Mouse (Mus musculus) left cerebral cortex, adult 2 months (tissue): ENCODE results near the gene Ptprt. TPM values are rescaled to one million over a fixed set of nuclear protein-coding genes. Genes with fewer than 3 reads are reported as not detected.
A peak's percentile ranks its signal among the peaks of the same experiment; 100 is the strongest.

Source experiments
- DNase-seq, 2 experiments: peaks; one replicate each; pipeline ENCODE4 v3.0.0; 2021 to 2022; ENCODE audit warnings: low spot score in 2 of 2, mixed read lengths in 1 of 2; ENCODE audit errors: extremely low spot score in 1 of 2
- H3K27ac ChIP-seq: fragments of 200-600 bp; 2 replicates; pipeline ENCODE4 v1.8.1; 2022
- H3K4me3 ChIP-seq: fragments of 200-600 bp; 2 replicates; pipeline ENCODE4 v1.8.1; 2022
- CTCF ChIP-seq: fragments of 200-600 bp; IDR thresholded peaks from 2 replicates; pipeline ENCODE4 v1.8.1; 2022; ENCODE audit warnings: antibody characterized with exemption, mild to moderate bottlenecking, moderate library complexity
- intact Hi-C: fragments of 180-260 bp; cut with DNase I; formaldehyde crosslinking; loops from one replicate; pipeline ENCODE4 v1.15.1; 2025
- total RNA-seq, 2 experiments: library from RNA; stranded (reverse); gene quantifications; 2 replicates each; pipeline ENCODE4 v1.2.3; 2021

Gene Ptprt
- total RNA-seq, 2 experiments from 2014 or later, result 101 to 103 TPM

DNA sequence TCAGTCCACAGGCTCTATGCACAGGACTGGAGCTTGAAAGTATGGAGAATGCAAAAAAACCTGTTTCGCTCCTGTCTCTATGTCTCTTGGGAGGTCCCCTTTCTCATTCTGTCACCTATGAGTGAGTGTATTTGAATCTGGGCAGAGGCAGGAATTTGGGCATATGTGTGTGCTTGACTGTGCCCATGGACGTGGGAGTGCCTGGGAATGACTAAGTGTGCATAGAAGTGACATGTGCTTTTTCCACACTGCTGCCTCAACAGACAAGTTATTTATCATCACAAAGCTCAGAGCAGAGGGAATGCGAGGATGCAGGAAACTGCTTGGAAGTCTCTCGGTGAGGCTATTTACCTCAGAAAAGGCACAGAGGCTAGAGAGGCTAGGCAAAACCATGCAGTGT lies 387.1 kb downstream of the Ptprt start:
- intact Hi-C loops, result loop anchor here (10.0 kb wide), 1 partner anchor 469 kb away; no protein-coding TSS in a partner anchor
- peak; percentile 17 to 42 for DNase-seq
- no peak for TF ChIP-seq CTCF
- Histone ChIP-seq H3K27ac (0 out of 2 replicates have a peak overlapping the region, but pooled peaks have one; percentile 15), H3K4me3 (no peak overlapping the region)

DNA sequence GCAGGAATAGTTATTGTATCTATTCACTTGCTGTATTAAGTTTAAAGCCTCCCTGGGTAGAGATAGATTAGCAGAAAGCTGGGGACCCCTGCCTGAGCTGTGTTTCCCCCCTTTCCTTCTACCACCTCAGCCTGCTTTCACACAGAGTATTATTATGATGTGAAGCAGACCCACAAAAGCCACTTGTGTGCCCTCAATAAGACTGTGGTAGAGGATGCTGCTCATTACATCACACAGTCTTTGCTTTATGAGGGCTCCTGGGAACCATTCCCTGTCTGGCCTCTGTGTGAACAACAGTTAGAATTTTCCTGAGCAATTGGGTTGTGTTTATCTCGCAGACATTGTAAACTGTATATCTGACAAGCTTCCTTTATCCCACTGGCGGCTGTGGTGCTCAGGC lies 409.7 kb downstream of the Ptprt start:
- no peak overlapping the region for H3K4me3 ChIP-seq
- no peak overlapping the region for H3K27ac ChIP-seq
- TF ChIP-seq CTCF, result no peak
- intact Hi-C loops, result no loop called here
- no peak for DNase-seq

DNA sequence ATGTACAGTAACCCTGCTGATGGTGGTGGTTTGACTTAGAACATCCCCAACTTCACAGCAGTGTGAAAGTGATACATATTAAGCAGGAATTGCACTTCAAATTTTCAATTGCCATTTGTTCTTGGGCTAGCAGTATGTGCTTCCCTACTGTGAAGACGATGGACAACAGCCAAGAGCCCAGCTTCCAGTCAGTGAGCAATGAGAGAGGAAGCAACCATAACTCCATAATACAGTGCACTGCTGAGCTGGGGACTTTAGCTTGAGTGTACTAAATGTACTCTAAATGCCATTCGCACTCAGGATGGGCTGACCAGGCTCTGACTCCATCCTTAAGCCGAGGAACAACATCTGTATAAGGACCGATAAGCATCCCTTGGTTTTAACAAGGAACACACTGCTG lies 412.7 kb downstream of the Ptprt start:
- DNase-seq, result no peak

DNA sequence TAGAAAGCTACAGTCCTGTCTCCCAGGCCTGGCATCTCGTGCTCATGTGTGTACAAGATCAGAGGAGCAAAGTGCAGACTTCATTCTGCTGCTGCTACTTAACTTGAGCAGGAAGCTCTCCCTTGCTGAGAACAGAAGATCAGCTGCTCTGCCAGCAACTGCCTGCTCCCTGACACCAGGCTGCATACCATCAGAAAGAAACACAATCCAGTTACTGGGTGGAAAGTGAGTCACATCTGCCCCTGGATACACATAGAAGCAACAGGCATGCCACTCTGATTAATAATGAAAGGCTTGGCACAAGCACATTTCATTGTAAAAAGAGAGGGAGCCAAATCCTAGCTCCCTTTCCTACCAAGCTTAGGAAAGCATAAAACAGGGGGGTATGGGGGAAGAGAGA lies 438.5 kb downstream of the Ptprt start:
- Histone ChIP-seq H3K27ac (no peak overlapping the region), H3K4me3 (no peak overlapping the region)
- no peak for TF ChIP-seq CTCF
- no peak for DNase-seq
- intact Hi-C loops, result no loop called here

More for the DNA sequence above, 412.7 kb downstream of the Ptprt start:
- Histone ChIP-seq H3K4me3 (no peak overlapping the region), H3K27ac (no peak overlapping the region)
- intact Hi-C loops, result no loop called here
- no peak for TF ChIP-seq CTCF

- Histone ChIP-seq H3K27ac (no peak overlapping the region), H3K4me3 (no peak overlapping the region)
- TF ChIP-seq CTCF, result no peak
- intact Hi-C loops, result no loop called here
- DNase-seq, result no peak
Observed at GRCm38 (mm10) chr2:162220586-162220985, 440.4 kb downstream of the Ptprt start.

- intact Hi-C loops, result no loop called here
- peak; percentile 30 to 44 for DNase-seq
- Histone ChIP-seq H3K27ac (no peak overlapping the region; the same call in 1 of the 2 replicates), H3K4me3 (no peak overlapping the region)
- TF ChIP-seq CTCF, result no peak; the same call in 1 of the 2 replicates
Observed at GRCm38 (mm10) chr2:162219507-162219906, 441.4 kb downstream of the Ptprt start.

DNA sequence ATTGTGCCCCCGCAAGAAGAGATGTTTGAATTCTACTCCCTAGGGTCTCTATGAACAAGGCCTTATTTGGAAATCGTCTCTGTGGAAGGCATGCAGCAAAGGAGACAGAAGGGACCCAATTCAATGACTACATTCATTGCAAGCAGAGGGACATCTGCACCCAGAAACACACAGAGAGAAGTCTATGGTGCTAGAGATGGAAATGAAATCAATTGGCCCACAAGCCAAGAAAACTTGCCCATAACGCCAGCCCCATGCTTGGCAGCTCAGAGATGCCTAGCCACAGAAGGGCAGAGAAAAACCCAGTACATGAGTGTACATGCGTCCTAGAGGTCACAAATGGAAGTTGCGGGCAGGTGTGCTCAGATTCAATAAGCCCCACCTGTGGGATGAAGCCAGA lies 443.1 kb downstream of the Ptprt start:
- no peak for TF ChIP-seq CTCF
- no peak overlapping the region for H3K27ac ChIP-seq
- intact Hi-C loops, result no loop called here
- DNase-seq, result no peak
- H3K4me3 ChIP-seq, result no peak overlapping the region

GRCm38 (mm10) chr2:162212397-162212796 lies 448.6 kb downstream of the Ptprt start:
- Histone ChIP-seq H3K4me3 (no peak overlapping the region), H3K27ac (no peak overlapping the region)
- intact Hi-C loops, result no loop called here
- no peak for DNase-seq
- no peak for TF ChIP-seq CTCF

GRCm38 (mm10) chr2:162210564-162210963 lies 450.4 kb downstream of the Ptprt start:
- Histone ChIP-seq H3K27ac (no peak overlapping the region), H3K4me3 (no peak overlapping the region)
- intact Hi-C loops, result no loop called here
- no peak for DNase-seq
- TF ChIP-seq CTCF, result no peak

DNA sequence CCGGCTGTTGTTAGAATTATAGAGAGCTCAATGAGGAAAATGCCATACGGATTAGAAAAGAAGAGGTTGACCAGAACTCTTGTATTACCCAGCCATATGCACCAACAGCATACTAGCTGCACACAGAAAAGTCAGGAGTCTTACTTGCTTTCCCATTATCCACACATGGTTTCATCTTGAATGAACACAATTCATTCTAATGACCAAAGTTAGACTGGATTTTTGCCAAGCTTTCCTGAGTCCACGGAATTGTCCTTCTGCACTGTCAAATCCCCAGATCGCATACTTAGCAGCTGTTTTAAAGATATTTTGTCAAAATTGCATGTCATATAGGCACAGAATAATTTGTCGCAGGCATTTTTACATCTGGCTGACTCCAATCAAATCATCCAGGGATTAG lies 463.6 kb downstream of the Ptprt start:
- DNase-seq, result no peak
- Histone ChIP-seq H3K4me3 (no peak overlapping the region), H3K27ac (no peak overlapping the region)
- intact Hi-C loops, result no loop called here
- no peak for TF ChIP-seq CTCF

GRCm38 (mm10) chr2:162182621-162183475 lies 478.1 kb downstream of the Ptprt start:
- intact Hi-C loops, result no loop called here
- TF ChIP-seq CTCF, result no peak; the same call in 1 of the 2 replicates
- DNase-seq, result peak; percentile 11 to 34
- no peak overlapping the region; the same call in 1 of the 2 replicates for H3K4me3 ChIP-seq
- no peak overlapping the region for H3K27ac ChIP-seq

GRCm38 (mm10) chr2:162181826-162182225 lies 479.1 kb downstream of the Ptprt start:
- intact Hi-C loops, result no loop called here
- TF ChIP-seq CTCF, result no peak
- Histone ChIP-seq H3K4me3 (no peak overlapping the region), H3K27ac (no peak overlapping the region)
- DNase-seq, result no peak

DNA sequence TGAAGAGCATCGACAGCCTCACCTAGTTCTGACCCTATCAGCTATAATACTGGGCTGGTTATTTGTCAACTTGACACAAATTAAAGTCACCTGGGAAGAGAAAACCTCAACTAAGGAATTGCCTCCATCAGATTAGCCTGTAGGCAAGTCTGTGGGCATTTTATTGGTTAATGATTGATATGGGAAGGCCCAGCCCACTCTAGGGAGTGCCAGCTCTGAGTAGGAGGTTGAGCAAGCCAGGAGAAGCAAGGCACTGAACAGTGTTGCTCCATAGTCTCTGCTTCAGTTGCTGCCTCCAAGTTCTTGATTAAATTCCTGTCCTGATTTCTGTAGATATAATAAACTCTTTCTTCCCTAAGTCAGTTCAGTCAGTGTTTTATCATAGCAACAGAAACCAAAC lies 488.4 kb downstream of the Ptprt start:
- no peak for TF ChIP-seq CTCF
- intact Hi-C loops, result no loop called here

More for the DNA sequence above, 488.4 kb downstream of the Ptprt start:
- DNase-seq, result no peak
- Histone ChIP-seq H3K4me3 (no peak overlapping the region), H3K27ac (no peak overlapping the region)
